Comparison of ENCODE assay signal across 28 mouse cellular contexts in the genomic region with DNA sequence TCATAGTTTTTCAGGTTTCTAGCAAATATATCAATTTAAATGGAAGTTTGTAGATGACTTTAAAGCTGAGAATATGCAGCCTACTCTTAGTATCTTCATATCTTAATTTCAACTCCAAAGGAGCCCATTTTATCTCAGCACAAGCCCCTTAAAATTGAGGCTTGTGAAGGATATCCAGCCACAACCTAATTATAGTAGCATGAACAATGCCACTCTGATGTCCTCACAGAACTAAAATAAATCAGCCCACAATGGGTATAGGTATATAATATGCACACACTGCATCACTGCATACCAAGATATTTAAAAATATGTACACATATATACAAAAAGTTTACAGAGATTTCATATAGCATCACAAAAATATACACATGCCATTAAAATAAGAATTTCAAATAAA.
"Had no signal": no experiment of that assay in that cellular context is flagged by ENCODE, and none has a peak within 500 bp of the region (broad histone marks: within the 10 kb centered on the region; RNA-seq: fewer than 3 reads in every experiment).

No protein-coding gene starts in this region.

- H3K4me2 ChIP-seq: embryonic facial prominence, embryonic 12.5 days; embryonic facial prominence, embryonic 13.5 days; embryonic facial prominence, embryonic 15.5 days; forebrain, embryonic 12.5 days; forebrain, embryonic 13.5 days; forebrain, embryonic 15.5 days had no signal

- H3K36me3 ChIP-seq: embryonic facial prominence, embryonic 12.5 days; embryonic facial prominence, embryonic 15.5 days; forebrain, embryonic 10.5 days; forebrain, embryonic 12.5 days had no signal

- H3K27me3 ChIP-seq: embryonic facial prominence, embryonic 12.5 days; embryonic facial prominence, embryonic 13.5 days; embryonic facial prominence, embryonic 15.5 days; forebrain, embryonic 12.5 days; forebrain, embryonic 13.5 days; forebrain, embryonic 15.5 days had no signal

- H3K4me1 ChIP-seq: embryonic facial prominence, embryonic 10.5 days; embryonic facial prominence, embryonic 12.5 days; embryonic facial prominence, embryonic 13.5 days; embryonic facial prominence, embryonic 15.5 days; forebrain, embryonic 12.5 days; forebrain, embryonic 13.5 days had no signal

- H3K4me3 ChIP-seq: embryonic facial prominence, embryonic 10.5 days; embryonic facial prominence, embryonic 12.5 days; embryonic facial prominence, embryonic 13.5 days; embryonic facial prominence, embryonic 15.5 days; erythroblast, embryonic 14.5 days; forebrain, embryonic 10.5 days; forebrain, embryonic 12.5 days; forebrain, embryonic 13.5 days; forebrain, embryonic 15.5 days; gastrocnemius, adult 2 months; heart, adult 2 months had no signal

- H3K27ac ChIP-seq: embryonic facial prominence, embryonic 10.5 days; embryonic facial prominence, embryonic 12.5 days; embryonic facial prominence, embryonic 13.5 days; embryonic facial prominence, embryonic 15.5 days; forebrain, embryonic 10.5 days; forebrain, embryonic 12.5 days; forebrain, embryonic 13.5 days; forebrain, embryonic 15.5 days; gastrocnemius, adult 2 months; heart, adult 2 months had no signal

- ATAC-seq: forebrain, embryonic 13.5 days; forebrain, embryonic 14.5 days; forebrain, embryonic 15.5 days; forebrain, embryonic 16.5 days; forebrain, postnatal 0 days had no signal

- H3K9me3 ChIP-seq: embryonic facial prominence, embryonic 10.5 days; embryonic facial prominence, embryonic 12.5 days; embryonic facial prominence, embryonic 13.5 days; embryonic facial prominence, embryonic 15.5 days; forebrain, embryonic 10.5 days; forebrain, embryonic 12.5 days; forebrain, embryonic 13.5 days; forebrain, embryonic 15.5 days had no signal

- DNase-seq: cerebellum, adult 2 months; cerebellum, adult 8-10 months; cerebellum, adult 9-10 months; cerebellum, adult 9-11 months; cerebellum, postnatal 10 days; cerebellum, postnatal 14 days; cerebellum, postnatal 25 days; cerebellum, postnatal 36 days; embryo, embryonic 11 days; forebrain, postnatal 0 days; gastrocnemius, adult 2 months; gastrocnemius, postnatal 10 days; gastrocnemius, postnatal 14 days; gastrocnemius, postnatal 25 days; gastrocnemius, postnatal 36 days; heart, adult 11 months; heart, adult 2 months had no signal

- H3K9ac ChIP-seq: embryonic facial prominence, embryonic 12.5 days; embryonic facial prominence, embryonic 13.5 days; embryonic facial prominence, embryonic 15.5 days; forebrain, embryonic 12.5 days; forebrain, embryonic 13.5 days; forebrain, embryonic 15.5 days; forebrain, postnatal 0 days had no signal
